Mouse (Mus musculus) gastrocnemius, postnatal 14 days (tissue): Measurements from ENCODE around the gene BC037034. TPM values are rescaled to one million over a fixed set of nuclear protein-coding genes. Genes with fewer than 3 reads are reported as not detected.

Source experiments
- DNase-seq: peaks from one replicate; pipeline ENCODE4 v3.0.0; 2021; ENCODE audit warnings: mixed read lengths
- intact Hi-C: fragments of 180-260 bp; cut with DNase I; formaldehyde crosslinking; loops from one replicate; pipeline ENCODE4 v1.15.1; 2025; ENCODE audit warnings: low total_unique reads
- total RNA-seq, 2 experiments: library from RNA; stranded (reverse); gene quantifications; 2 replicates each; pipeline ENCODE4 v1.2.3; 2021

The BC037034 gene
- total RNA-seq, 2 experiments from 2014 or later: 3.4 to 4.6 TPM

DNA sequence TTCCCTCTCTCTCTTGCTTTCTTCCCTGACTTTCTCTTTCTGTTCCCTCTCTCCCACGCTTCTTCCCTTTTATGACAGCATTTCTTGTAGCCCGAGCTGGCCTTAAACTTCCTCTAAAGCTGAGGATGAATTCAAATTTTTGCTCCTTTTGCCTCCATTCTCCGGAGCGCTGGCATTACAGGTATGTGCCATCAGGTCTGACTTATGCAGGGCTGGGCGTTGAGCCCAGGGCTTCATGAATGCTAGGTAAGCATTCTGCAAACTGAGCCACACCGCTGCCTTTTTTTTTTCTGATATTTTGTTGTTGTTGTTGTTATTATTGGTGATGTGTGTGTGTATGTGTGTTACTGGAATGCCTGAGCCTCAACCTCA lies 360 bp upstream of the BC037034 start:
- DNase-seq: no peak
- intact Hi-C loops: no loop called here

DNA sequence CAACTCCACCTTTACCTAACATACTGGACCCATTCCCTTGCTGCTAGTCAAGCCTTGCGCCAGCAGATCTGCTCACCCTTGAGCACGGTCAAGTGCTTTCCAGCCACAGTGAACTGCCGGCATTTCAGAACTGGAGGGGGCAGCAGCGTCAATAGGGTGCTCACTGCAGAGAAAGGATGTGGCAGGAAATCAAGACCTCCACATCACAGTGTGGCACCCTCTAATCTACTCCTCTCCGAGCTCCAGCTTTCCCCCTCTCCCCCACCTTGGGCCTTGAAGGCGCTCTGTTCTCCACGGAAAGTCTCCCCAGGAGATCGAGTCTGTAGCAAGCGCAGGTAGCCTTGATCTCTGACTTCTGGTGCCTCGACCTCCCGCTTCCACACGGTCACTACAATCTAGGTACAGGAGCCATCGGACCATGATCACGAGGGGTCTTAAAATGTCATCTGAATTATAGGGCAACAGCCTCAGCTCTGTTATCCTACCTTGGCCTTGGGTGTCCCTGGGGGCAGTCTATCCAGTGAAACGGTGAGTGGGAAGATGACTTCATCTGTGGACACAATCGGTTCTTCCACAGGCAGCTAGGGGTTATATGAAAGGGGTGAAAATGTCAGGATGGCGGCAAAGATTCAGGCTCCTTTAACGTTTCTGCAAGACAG lies 1.1 kb downstream of the BC037034 start:
- intact Hi-C loops: no loop called here
- no peak for DNase-seq

GRCm38 (mm10) chr5:138262001-138262400 lies 1.8 kb downstream of the BC037034 start:
- intact Hi-C loops: no loop called here
- no peak for DNase-seq

GRCm38 (mm10) chr5:138260834-138261233 lies 3.0 kb downstream of the BC037034 start:
- DNase-seq: no peak
- intact Hi-C loops: no loop called here

DNA sequence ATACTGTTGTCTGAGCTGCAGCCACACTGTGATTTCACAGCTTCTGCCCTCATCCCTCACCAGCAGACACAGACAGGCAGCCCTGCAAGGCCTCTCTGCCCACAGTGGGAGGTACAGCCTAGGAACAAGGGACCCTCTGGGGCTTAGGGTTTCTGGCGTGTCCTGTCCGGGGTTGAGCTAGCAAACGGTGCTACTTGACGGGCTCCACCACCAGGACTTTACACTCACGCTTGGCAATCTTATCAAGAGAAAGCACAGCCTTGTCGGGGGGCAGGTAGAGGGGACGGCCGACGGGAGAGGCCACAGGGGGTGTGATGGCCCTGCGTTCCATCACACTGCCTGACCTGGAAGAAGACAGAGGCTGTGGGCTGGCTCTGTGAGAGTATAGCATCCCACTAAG lies 3.8 kb downstream of the BC037034 start:
- intact Hi-C loops: no loop called here

GRCm38 (mm10) chr5:138258993-138259392 lies 4.8 kb downstream of the BC037034 start:
- no peak for DNase-seq
- intact Hi-C loops: no loop called here

More for the DNA sequence above, 3.8 kb downstream of the BC037034 start:
- no peak for DNase-seq

GRCm38 (mm10) chr5:138258542-138258941 lies 5.3 kb downstream of the BC037034 start:
- intact Hi-C loops: no loop called here

DNA sequence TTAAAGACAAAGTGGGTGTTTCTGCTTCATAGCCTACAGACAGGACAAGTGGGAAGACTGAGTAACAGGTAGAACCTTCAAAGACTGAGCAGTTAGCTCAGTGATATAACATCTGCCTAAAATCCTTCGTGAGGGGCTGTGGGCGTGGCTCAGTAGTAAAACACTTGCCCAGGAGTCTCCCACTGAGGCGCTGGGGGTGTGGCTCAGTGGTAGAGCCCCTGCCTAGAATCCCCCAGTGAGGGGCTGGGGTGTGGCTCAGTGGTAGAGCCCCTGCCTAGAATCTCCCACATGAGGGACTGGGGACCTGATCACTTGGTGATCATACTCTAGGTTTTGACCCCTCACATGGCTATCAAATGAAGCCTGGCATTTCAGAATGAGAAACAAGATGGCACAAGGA lies 5.8 kb downstream of the BC037034 start:
- no peak for DNase-seq
- intact Hi-C loops: no loop called here

More at GRCm38 (mm10) chr5:138258542-138258941, 5.3 kb downstream of the BC037034 start:
- DNase-seq: no peak

GRCm38 (mm10) chr5:138257585-138257978 lies 6.3 kb downstream of the BC037034 start:
- DNase-seq: no peak
- intact Hi-C loops: no loop called here

GRCm38 (mm10) chr5:138256966-138257584 lies 6.8 kb downstream of the BC037034 start:
- intact Hi-C loops: no loop called here
- DNase-seq: no peak

DNA sequence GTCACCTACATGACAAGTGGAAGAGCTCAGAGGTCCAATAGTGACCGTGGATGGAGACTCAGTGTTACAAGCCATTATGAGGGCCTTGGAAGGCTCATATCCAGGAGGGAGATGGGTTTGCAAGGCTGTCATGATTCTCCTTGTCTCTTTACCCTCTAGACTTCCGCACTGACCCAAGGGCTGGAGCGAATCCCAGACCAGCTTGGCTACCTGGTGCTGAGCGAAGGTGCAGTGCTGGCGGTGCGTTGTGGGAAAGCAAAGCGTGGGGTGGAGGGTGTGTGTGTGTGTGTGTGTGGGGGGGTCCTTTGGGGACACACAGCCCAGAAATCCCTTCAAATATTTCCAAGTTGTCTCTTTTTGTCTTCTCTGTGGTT lies 7.8 kb downstream of the BC037034 start:
- no peak for DNase-seq
- intact Hi-C loops: no loop called here

DNA sequence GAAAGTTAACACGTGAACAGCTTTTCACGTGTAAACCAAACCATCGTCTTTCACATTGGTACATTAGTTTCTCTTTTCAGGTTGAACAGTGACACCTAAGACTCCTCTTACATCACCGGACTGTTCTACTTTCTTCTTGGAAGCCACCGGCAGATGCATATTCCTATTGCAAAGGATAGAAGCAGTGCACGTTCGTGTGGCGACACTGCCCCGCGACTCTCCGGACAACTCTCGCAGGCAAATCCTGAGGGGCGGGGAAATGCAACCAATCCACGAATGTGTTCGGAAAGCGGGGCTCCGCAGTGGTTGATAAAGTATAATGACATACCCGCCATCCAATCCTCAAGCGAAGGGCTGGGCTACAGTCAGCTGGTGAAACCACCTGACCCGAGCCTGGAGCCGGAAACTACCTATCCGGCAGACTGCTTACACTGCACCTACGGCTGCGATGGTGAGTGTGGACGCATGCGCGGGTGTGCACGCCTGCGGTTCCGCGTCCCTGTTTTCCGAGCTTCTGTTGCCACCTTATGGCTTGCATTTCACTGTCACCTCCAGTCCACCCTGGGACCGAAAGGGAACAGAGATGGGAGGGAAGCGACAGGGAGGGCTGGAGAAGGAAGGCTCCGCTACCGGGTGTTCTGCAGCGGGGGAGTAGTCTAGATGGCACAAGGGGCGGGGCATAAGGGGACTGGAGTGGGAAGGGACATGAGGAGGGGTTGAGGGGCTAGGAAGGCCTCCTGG lies 8.3 kb downstream of the BC037034 start, which contains the start of gene Lamtor4:
Gene Lamtor4 (plus strand): TSS at position 130 of the 741 bp plus-strand sequence.
- intact Hi-C loops: no loop called here
- DNase-seq: peak; percentile 91

GRCm38 (mm10) chr5:138253061-138253460 lies 10.8 kb downstream of the BC037034 start:
- no peak for DNase-seq
- intact Hi-C loops: loop anchor here (5.0 kb wide), 1 partner anchor 51 kb away; no protein-coding TSS in a partner anchor

DNA sequence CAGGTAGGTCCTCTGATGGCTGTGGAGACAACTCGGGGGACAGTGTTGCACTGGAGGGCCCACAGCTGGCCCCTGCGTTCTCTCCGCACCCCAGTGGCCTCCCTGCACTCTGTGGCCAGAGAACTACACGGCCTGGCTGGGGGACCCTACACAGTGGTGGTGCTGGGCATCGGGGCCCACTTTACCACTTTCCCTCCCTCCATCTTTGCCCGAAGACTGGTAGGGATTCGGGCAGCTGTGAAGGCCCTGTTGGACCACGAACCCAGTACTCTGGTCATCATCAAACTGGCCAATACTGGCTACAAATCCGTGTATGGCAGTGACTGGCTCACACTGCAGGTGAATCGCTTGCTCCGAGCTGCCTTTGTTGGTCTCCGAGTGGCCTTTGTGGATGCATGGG lies 12.7 kb downstream of the BC037034 start:
- intact Hi-C loops: loop anchor here (5.0 kb wide), 1 partner anchor 49 kb away; no protein-coding TSS in a partner anchor
- no peak for DNase-seq

DNA sequence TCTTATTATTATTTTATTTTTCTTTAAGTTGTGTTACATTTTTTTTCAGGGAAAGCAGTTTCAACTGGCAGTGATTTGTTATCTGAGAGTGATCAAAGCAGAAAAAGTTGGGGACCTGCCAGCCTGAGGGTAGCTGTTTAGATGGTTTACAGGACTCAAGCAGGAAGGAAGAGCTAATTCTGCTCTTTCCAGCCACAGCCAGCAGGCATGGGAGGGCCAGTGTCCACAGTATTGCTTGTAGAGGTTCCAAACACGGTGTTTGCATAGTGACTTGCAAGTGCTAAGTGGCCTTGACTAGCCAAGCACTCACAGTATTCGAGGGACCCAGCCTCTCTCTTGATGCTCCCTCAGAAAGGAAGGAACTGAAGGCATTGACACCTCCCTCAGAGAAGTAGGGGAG lies 22.3 kb downstream of the BC037034 start:
- intact Hi-C loops: no loop called here
- DNase-seq: no peak

DNA sequence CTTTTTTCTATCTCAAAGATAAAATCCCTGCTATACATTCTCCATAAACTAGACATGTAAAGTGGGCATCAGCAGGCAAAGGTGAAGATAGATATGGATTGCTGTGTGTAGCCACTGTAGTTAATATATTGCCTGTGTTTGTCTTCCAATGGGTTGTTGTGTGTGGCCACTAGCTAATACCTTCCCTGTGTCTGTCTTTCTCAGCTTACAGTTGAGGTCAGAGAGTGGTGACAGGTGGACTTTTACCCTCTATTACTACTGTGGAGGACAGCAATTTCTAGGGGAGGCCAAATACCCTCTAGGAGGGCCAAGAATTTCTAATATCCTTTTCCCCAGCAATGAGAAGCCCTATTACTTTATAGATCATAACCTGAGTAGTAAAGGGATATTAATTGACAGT lies 29.6 kb downstream of the BC037034 start:
- intact Hi-C loops: no loop called here

GRCm38 (mm10) chr5:138233778-138234177 lies 30.1 kb downstream of the BC037034 start:
- no peak for DNase-seq
- intact Hi-C loops: no loop called here

More for the DNA sequence above, 29.6 kb downstream of the BC037034 start:
- no peak for DNase-seq

- intact Hi-C loops: no loop called here
- DNase-seq: no peak
Measured at GRCm38 (mm10) chr5:138229511-138229910, 34.3 kb downstream of the BC037034 start.

DNA sequence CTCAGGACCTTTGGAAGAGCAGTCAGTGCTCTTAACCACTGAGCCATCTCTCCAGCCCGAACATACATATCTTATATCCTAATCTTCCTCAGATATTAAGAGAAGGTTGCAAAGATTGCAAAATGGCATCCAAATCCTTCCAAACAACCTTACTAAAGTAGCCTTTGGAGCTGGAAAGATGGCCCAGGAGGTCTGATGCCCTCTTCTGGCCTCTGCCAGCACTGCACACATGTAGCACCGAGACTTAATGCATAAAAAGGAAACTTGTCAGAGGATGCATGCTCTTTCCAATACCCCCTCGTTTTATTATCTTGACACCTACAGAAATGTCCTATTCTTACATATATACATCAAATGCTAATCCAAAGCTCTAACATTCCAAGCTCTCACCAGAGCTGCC lies 35.8 kb downstream of the BC037034 start:
- intact Hi-C loops: no loop called here
- DNase-seq: peak; percentile 18

DNA sequence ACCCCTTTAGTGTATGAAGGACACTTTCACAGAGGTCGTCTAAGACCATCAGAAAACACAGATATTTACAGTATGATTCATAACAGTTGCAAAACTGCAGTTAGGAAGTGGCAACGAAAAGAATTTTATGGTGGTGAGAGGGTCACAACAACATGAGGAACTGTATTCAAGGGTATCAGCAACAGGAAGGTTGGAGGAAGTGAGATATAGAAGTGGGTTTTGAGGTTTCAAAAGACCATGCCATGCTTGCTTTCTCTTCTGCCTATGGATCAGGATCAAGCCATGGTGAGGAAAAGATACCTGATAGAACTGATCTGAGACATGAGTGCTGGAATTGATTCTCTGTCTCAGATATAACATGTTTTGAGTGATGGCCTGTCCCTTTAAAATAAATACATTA lies 36.5 kb downstream of the BC037034 start:
- no peak for DNase-seq
- intact Hi-C loops: no loop called here

- intact Hi-C loops: no loop called here
- DNase-seq: no peak
Measured at GRCm38 (mm10) chr5:138226491-138226890, 37.3 kb downstream of the BC037034 start.
